Mouse (Mus musculus) liver, embryonic 16.5 days (tissue): ENCODE data around the gene Guca1a. TPM values are rescaled to one million over a fixed set of nuclear protein-coding genes. Genes with fewer than 3 reads are reported as not detected.

Experiments
- polyA plus RNA-seq: library from polyadenylated mRNA; unstranded; fragments of >200 nt; fragmentation: Nextera tagmentation; extraction: Ambion mirVana; gene quantifications from 2 replicates; pipeline ENCODE4 v1.2.1, GENCODE M21; 2015

The Guca1a gene
- polyA plus RNA-seq, 1 experiment from 2014 or later: 2.0 TPM

Other genes with a start within 250 kb of the Guca1a start
- 31.7 and 34.3 TPM in 2 replicates for gene Mrps10, start 31.7 kb downstream of the Guca1a start, polyA plus RNA-seq
- gene Guca1b, start 15.2 kb downstream of the Guca1a start, polyA plus RNA-seq: 0.14 and 0.39 TPM in 2 replicates
- gene AI661453, start 36.0 kb upstream of the Guca1a start, polyA plus RNA-seq: 0.60 and 0.77 TPM in 2 replicates
- gene 1700001C19Rik, start 36.8 kb upstream of the Guca1a start, polyA plus RNA-seq: 1.7 and 2.3 TPM in 2 replicates
- gene Taf8, start 101.7 kb upstream of the Guca1a start, polyA plus RNA-seq: 14.2 and 14.3 TPM in 2 replicates
- 300 and 331 TPM in 2 replicates for gene Ccnd3, start 104.5 kb upstream of the Guca1a start, polyA plus RNA-seq
- gene Bysl, start 210.9 kb upstream of the Guca1a start, polyA plus RNA-seq: 12.5 and 12.7 TPM in 2 replicates
- gene Med20, start 211.0 kb upstream of the Guca1a start, polyA plus RNA-seq: 22.3 and 22.4 TPM in 2 replicates
- 0.97 and 1.1 TPM in 2 replicates for gene Gm20517, start 211.0 kb upstream of the Guca1a start, polyA plus RNA-seq
- 2.9 and 3.6 TPM in 2 replicates for gene Usp49, start 230.1 kb upstream of the Guca1a start, polyA plus RNA-seq